Mouse (Mus musculus) intestine, embryonic 14.5 days (tissue): ENCODE measurements around the gene Dock9. TPM values are rescaled to one million over a fixed set of nuclear protein-coding genes. Genes with fewer than 3 reads are reported as not detected.
"Not testable (repeated sequence)": the region's sequence is repeated elsewhere in the genome, so short reads cannot be mapped to it uniquely, and the experiment has no call there.

Experiments used
- ATAC-seq: fragments of 200-750 bp; cut with Nextera tagmentation; replicated peaks from 2 replicates; pipeline ENCODE4 v1.8.0; 2017; ENCODE audit warnings: low read depth, moderate number of reproducible peaks, moderate TSS enrichment, moderate library complexity; ENCODE audit not compliant: low FRiP score, low TSS enrichment
- DNase-seq: peaks from one replicate; pipeline ENCODE4 v3.0.0-alpha.2; 2018; ENCODE audit warnings: low spot score
- H3K27ac ChIP-seq: fragments of 300-500 bp; sonication (generic); 2 replicates; pipeline ENCODE4 v1.5.1; 2014; ENCODE audit warnings: low read depth, mild to moderate bottlenecking, control low read depth
- H3K27me3 ChIP-seq: fragments of 300-500 bp; sonication (generic); replicated peaks from 2 replicates; pipeline ENCODE4 v1.6.1; 2014; ENCODE audit warnings: low read length, control low read depth; ENCODE audit not compliant: control insufficient read depth, insufficient read depth
- H3K36me3 ChIP-seq: fragments of 300-500 bp; sonication (generic); 2 replicates; pipeline ENCODE4 v1.6.1; 2014; ENCODE audit warnings: low read length, control low read depth; ENCODE audit not compliant: control insufficient read depth, insufficient read depth
- H3K4me1 ChIP-seq: fragments of 300-500 bp; sonication (generic); replicated peaks from 2 replicates; pipeline ENCODE4 v1.6.1; 2014; ENCODE audit warnings: low read length, control low read depth, mixed read lengths; ENCODE audit not compliant: control insufficient read depth, insufficient read depth
- H3K4me2 ChIP-seq: fragments of 300-500 bp; sonication (generic); 2 replicates; pipeline ENCODE4 v1.6.1; 2014; ENCODE audit warnings: low read length
- H3K4me3 ChIP-seq: fragments of 300-500 bp; sonication (generic); 2 replicates; pipeline ENCODE4 v1.5.1; 2014; ENCODE audit warnings: low read depth, low read length, control low read depth, mixed read lengths
- H3K9ac ChIP-seq: fragments of 300-500 bp; sonication (generic); 2 replicates; pipeline ENCODE4 v1.6.1; 2014; ENCODE audit warnings: mild to moderate bottlenecking, low read length
- H3K9me3 ChIP-seq: fragments of 300-500 bp; sonication (generic); 2 replicates; pipeline ENCODE4 v1.6.1; 2016; ENCODE audit warnings: low read length, control low read depth; ENCODE audit not compliant: control insufficient read depth
- WGBS: fragments of 180-500 bp; shearing (Covaris S2); extraction: QIAGEN DNeasy Blood & Tissue Kit; methylation state at CpG from one replicate; pipeline ENCODE4 v1.1.7; 2014; 5-methylcytosine and 5-hydroxymethylcytosine counted together
- polyA plus RNA-seq: library from polyadenylated mRNA; unstranded; fragments of >200 nt; fragmentation: Nextera tagmentation; extraction: Ambion mirVana; gene quantifications from 2 replicates; pipeline ENCODE4 v1.2.1, GENCODE M21; 2014

Gene Dock9
- polyA plus RNA-seq, 1 experiment from 2014 or later = 34.8 TPM

- no peak for DNase-seq
- H3K27ac ChIP-seq = peak overlapping the region; percentile 57; the same call in 1 of the 2 replicates
- H3K4me3 ChIP-seq = no peak overlapping the region
- no peak overlapping the region for H3K9ac ChIP-seq
- ATAC-seq = peak; percentile 37; the same call in 1 of the 2 replicates
- H3K9me3 ChIP-seq = no peaks in the 10 kb centered on the region
- no peaks in the 10 kb centered on the region for H3K27me3 ChIP-seq
- no peak overlapping the region for H3K4me2 ChIP-seq
- no peaks in the 10 kb centered on the region for H3K36me3 ChIP-seq
- peaks cover 14% of the 10 kb centered on the region for H3K4me1 ChIP-seq
- WGBS = 16% methylated on average over 8 of the region's 8 CpGs
Measured at GRCm38 (mm10) chr14:121722774-121723173, 74.9 kb downstream of the Dock9 start.

GRCm38 (mm10) chr14:121721431-121721830 is 76.2 kb downstream of the Dock9 start:
- no peaks in the 10 kb centered on the region for H3K27me3 ChIP-seq
- no peaks in the 10 kb centered on the region for H3K9me3 ChIP-seq
- peaks cover 14% of the 10 kb centered on the region for H3K4me1 ChIP-seq
- no peak overlapping the region for H3K4me3 ChIP-seq
- H3K27ac ChIP-seq = 0 out of 2 replicates have a peak overlapping the region, but pooled peaks have one; percentile 18
- H3K36me3 ChIP-seq = no peaks in the 10 kb centered on the region
- DNase-seq (no peak), ATAC-seq (no peak)
- H3K4me2 ChIP-seq = no peak overlapping the region
- WGBS = 58% methylated on average over 5 of the region's 5 CpGs
- no peak overlapping the region for H3K9ac ChIP-seq

- Histone ChIP-seq H3K27me3 (no peaks in the 10 kb centered on the region), H3K27ac (no peak overlapping the region), H3K4me1 (peaks cover 14% of the 10 kb centered on the region), H3K36me3 (no peaks in the 10 kb centered on the region), H3K9ac (no peak overlapping the region), H3K4me2 (no peak overlapping the region), H3K4me3 (no peak overlapping the region), H3K9me3 (no peaks in the 10 kb centered on the region)
- ATAC-seq = no peak
- no peak for DNase-seq
- 76% methylated on average over 9 of the region's 9 CpGs for WGBS
Measured at GRCm38 (mm10) chr14:121719638-121720601, 77.7 kb downstream of the Dock9 start.

GRCm38 (mm10) chr14:121714799-121715198 is 82.8 kb downstream of the Dock9 start:
- not testable (repeated sequence) for H3K4me2 ChIP-seq, H3K27me3 ChIP-seq, DNase-seq, H3K27ac ChIP-seq, H3K4me3 ChIP-seq, H3K9me3 ChIP-seq, ATAC-seq, H3K9ac ChIP-seq, H3K36me3 ChIP-seq
- 91% methylated on average over 3 of the region's 3 CpGs for WGBS
- peaks cover 23% of the 10 kb centered on the region; the same call in 1 of the 2 replicates for H3K4me1 ChIP-seq

- Histone ChIP-seq H3K36me3 (no peaks in the 10 kb centered on the region), H3K4me1 (peaks cover 23% of the 10 kb centered on the region; the same call in 1 of the 2 replicates), H3K27me3 (no peaks in the 10 kb centered on the region), H3K27ac (no peak overlapping the region), H3K4me3 (no peak overlapping the region), H3K9ac (no peak overlapping the region), H3K9me3 (no peaks in the 10 kb centered on the region), H3K4me2 (no peak overlapping the region)
- no peak for ATAC-seq
- no peak for DNase-seq
- WGBS = 66% methylated on average over 2 of the region's 2 CpGs
Measured at GRCm38 (mm10) chr14:121714268-121714667, 83.4 kb downstream of the Dock9 start.

- ATAC-seq = no peak
- H3K27ac ChIP-seq = no peak overlapping the region
- WGBS = 66% methylated on average over 4 of the region's 4 CpGs
Measured at GRCm38 (mm10) chr14:121713830-121714197, 83.8 kb downstream of the Dock9 start.

GRCm38 (mm10) chr14:121713166-121713829 is 84.3 kb downstream of the Dock9 start:
- WGBS = 25% methylated on average over 7 of the region's 7 CpGs
- ATAC-seq = 0 out of 2 replicates have a peak, but pooled peaks have one; percentile 14
- H3K27me3 ChIP-seq = no peaks in the 10 kb centered on the region
- no peak overlapping the region for H3K4me3 ChIP-seq
- no peaks in the 10 kb centered on the region for H3K36me3 ChIP-seq
- H3K4me2 ChIP-seq = no peak overlapping the region
- no peaks in the 10 kb centered on the region for H3K9me3 ChIP-seq
- DNase-seq = no peak
- peaks cover 23% of the 10 kb centered on the region; the same call in 1 of the 2 replicates for H3K4me1 ChIP-seq
- no peak overlapping the region for H3K9ac ChIP-seq
- no peak overlapping the region for H3K27ac ChIP-seq

More at GRCm38 (mm10) chr14:121713830-121714197, 83.8 kb downstream of the Dock9 start:
- Histone ChIP-seq H3K4me3 (no peak overlapping the region), H3K27me3 (no peaks in the 10 kb centered on the region), H3K9ac (no peak overlapping the region), H3K9me3 (no peaks in the 10 kb centered on the region), H3K36me3 (no peaks in the 10 kb centered on the region), H3K4me1 (peaks cover 23% of the 10 kb centered on the region; the same call in 1 of the 2 replicates), H3K4me2 (no peak overlapping the region)
- DNase-seq = no peak

- DNase-seq (no peak), ATAC-seq (no peak)
- Histone ChIP-seq H3K9ac (no peak overlapping the region), H3K27ac (no peak overlapping the region), H3K27me3 (no peaks in the 10 kb centered on the region), H3K36me3 (no peaks in the 10 kb centered on the region), H3K4me1 (peaks cover 27% of the 10 kb centered on the region; the same call in 1 of the 2 replicates), H3K4me3 (no peak overlapping the region), H3K9me3 (no peaks in the 10 kb centered on the region), H3K4me2 (no peak overlapping the region)
- WGBS = 54% methylated on average over 14 of the region's 14 CpGs
Measured at GRCm38 (mm10) chr14:121711089-121711826, 86.4 kb downstream of the Dock9 start.
